Mouse (Mus musculus): Measurements from ENCODE around the gene Eps8l2.

Gene Eps8l2

GRCm38 (mm10) chr7:141330706-141331105 is 8.0 kb upstream of the Eps8l2 start:
- no peak for DNase-seq

DNA sequence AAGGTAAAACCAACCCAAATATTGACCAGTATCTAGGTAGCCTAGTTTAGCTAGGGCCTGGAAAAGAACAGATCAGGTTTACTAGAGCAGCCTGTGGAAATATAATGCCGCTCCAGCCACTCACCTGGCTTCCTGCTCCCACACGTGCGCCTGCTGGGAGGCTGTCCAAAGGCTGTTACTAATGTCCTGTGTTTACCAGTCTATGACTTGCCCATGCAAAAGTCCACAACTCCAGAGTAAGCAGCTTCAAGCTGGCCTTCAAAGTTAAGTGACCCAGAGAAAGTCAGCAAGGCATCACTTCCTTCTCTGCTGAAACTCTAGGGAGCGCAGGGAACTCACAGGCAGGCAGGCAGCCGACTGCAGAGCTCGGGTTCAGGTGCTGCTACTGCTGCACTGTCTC is 6.7 kb upstream of the Eps8l2 start:
- DNase-seq = no peak

DNA sequence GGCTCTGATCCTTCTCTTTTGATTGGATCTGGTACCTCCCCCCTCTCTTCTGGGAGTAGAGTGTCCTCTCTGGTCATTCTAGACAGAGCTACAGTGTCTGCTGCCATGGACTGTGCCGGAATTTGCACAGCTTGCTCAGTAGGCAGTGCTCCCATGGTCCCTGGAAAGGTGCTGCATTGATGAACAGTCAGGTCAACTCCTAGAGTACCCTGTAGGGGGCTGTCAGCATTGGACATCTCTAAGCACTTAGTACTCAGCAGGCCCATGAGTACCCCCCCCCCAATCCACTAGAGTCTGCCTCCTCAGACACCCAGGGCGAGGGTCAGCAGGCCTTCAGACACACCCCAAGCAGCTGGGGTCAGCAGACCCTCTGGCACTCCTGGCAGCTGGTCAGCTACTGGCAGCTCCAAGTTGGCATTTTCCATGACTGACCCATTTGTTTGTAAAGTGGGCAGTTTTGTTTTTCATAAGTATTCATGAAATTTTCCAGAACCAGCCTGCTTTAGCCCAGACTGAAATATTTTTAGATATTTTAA is 3.6 kb upstream of the Eps8l2 start:
- DNase-seq = no peak

DNA sequence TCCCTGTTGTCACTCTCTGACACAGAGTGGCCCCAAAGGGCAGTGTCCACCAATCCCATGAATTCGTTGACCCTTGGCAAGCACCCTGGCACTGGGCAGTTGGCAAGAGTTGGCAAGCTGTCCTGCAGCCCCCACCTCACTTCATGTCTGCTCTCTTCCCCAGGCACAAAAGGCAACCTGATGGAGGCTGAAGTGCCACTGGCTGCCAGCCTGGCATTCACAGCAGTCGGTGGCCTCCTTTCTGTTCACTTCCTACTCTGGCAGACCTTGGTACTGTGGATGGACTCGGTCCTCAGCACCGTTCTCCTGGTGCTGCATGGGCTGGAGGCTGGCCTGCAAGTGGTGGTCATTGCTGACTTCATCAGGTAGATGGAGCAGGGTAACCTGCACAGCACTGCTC is 3.0 kb upstream of the Eps8l2 start:
- DNase-seq = no peak

DNA sequence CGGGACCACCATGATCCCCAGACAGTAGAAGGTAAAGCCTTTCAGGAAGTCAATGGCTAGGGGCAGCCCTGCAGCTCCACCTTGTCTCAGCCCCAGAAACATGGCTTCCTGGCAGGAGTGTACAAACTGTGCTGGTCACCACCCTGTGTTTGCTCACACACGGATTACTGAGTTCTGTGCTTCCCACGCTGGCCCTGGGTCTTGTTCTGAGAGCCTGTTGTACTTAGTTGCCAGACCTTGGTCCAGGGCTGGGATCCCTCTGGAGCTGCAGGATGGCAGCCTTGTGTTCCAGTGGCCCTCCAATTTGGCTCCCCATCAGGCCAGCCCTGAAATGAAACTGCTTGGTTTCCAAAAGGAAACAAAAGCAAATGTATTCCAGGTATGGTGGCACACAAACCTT is 2.4 kb upstream of the Eps8l2 start:
- DNase-seq = no peak

DNA sequence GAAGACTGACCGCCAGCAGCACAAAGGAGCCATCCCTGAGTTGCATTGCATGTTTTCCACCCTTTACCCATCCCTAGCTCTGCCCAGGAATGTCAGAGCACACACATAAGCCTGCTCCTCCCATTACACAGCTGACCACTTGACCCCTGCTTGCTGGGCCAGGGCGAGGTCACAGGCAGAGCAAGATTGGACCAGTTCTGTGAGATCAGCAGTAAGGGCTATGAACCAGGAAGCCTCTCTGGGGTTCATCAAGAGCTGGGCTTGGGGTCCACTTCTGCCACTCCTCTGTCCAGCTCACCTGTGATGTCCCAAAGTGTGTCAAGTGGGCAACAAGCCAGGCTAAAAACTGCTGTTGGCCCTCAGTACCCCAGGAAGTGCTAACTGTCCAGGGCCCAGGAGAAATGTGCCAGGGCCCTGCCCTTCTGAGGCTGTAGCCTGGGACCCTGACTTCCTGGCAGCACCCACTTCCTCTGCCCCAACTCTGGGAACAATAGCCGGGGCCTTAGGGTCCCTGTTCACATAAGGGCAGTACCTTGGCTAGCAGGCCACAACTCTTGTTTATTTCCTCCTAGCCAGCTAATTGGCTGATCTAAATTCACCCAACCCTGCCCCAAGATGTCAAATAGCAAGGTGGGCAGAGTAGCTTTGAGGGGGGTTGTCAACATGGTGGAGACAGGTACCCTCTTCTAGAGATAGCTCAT is 814 bp upstream of the Eps8l2 start:
- peak in 1 of 2 experiments; percentile 54 for DNase-seq

GRCm38 (mm10) chr7:141339215-141339920 is 688 bp downstream of the Eps8l2 start:
- no peak for DNase-seq

DNA sequence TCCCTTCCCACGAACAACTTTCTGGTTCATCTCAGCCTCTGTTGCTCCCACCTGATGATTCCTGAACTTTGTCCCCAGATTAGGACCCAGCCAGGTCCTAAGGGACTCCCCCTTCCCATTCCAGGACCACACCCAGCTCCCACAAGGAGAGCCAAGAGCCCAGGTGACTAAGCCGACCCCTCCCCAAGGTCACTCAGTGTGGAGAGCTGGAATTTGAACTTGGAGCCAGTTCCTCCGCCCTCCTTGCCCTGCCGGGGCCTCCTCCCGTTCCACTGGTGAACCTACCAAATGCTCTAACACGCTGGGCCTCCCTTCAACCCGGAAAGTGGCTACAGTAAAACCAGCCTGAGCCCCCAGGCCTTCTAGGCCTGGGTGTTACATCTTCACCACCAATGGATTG is 1.3 kb downstream of the Eps8l2 start:
- no peak for DNase-seq

GRCm38 (mm10) chr7:141340476-141340875 is 1.8 kb downstream of the Eps8l2 start:
- DNase-seq = peak; percentile 57 to 81

- DNase-seq = no peak
Measured at GRCm38 (mm10) chr7:141341689-141342226, 3.1 kb downstream of the Eps8l2 start.

- no peak for DNase-seq
Measured at GRCm38 (mm10) chr7:141343230-141343629, 4.5 kb downstream of the Eps8l2 start.

- no peak for DNase-seq
Measured at GRCm38 (mm10) chr7:141343696-141344095, 5.0 kb downstream of the Eps8l2 start.

DNA sequence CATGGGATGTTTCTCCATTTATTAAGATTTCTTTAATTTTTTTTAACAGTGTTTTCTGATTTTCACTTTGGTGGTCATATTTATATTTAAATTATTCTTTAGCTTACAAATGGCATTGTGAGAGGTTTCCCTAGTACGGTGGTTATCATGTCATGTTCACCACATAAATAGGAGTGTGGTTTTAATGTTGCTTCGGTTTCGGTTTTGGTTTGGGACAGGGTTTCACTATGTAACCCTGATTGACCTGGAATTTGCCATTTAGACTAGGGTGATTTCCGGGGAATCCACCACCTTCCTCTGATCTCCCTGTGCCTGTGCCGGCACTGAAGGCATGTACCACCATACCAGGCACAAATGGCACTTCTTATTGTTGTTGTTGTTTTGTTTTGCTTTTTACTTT is 6.1 kb downstream of the Eps8l2 start:
- no peak for DNase-seq

GRCm38 (mm10) chr7:141351061-141351460 is 12.4 kb downstream of the Eps8l2 start:
- no peak for DNase-seq

DNA sequence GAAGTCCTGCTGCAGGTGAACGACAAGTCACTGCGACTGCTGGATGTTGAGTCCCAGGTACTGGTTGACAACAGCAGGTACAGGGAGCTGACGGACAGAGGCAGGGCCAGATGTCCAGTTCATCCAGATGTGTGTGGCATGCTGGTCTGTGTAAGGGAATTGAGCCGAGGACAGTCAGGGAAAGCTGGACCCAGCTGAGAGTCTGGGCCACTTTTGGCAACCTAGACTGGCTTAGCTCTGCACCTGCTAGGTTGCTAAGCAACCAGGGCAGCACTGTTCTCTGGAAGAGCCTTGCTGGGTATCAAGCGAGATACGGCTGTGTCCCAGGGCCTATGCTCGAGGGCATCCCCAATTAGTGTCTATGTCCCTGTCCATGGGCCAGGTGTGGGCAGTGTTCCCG is 16.4 kb downstream of the Eps8l2 start:
- DNase-seq = no peak

DNA sequence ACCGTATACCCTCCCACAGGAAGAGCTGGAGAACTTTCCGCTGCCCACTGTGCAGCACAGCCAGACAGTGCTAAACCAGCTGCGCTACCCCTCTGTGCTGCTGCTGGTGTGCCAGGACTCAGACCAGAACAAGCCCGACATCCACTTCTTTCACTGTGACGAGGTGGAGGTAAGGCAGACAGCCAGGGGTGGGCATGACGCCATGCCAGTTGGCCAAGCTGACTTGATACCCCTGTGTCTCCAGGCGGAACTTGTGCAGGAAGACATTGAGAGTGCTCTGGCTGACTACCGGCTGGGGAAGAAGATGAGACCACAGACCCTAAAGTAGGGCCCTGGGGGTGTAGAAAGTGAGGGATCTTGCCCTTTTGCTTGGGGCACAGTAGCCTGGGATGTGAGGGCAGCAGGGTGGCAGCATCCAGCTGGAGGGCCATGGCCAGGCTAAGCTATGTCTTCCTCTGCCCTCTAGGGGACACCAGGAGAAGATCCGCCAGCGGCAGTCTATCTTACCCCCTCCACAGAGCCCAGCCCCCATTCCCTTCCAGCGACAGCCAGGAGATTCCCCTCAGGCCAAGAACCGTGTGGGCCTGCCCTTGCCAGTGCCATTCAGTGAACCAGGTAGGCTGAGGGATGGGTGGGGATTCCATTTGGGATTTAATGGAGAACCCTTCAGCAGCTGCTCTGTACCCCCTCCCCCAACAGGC is 17.1 kb downstream of the Eps8l2 start:
- no peak for DNase-seq

DNA sequence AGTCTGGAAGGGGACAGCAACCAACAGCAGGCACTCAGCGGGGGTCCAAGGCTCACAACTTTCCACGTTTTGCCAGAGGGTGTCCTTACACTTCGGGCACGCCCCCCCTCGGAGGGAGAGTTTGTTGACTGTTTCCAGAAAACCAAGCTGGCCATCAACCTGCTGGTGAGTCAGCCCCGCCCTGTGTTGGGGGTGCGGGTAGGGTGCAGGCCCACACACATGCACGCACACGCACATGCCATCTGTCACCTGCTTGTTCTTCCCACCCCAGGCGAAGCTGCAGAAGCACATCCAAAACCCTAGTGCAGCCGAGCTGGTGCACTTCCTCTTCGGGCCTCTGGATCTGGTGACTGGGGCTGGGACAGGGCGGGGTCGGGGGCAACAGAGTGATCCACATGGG is 18.3 kb downstream of the Eps8l2 start:
- DNase-seq = no peak

DNA sequence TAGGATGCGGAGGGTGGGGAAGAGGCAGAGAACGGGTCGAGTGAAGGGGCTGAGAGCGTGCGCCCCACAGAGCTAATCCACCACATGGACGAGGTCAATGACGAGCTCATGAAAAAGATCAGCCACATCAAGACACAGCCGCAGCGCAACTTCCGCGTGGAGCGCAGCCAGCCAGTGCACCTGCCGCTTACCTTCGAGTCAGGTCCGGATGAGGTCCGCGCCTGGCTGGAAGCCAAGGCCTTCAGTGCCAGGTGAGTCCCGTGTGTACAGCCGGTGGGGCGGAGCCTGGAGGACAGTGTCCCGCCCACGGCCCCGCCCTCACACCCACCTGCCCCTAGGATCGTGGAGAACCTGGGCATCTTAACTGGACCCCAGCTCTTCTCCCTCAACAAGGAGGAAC is 22.8 kb downstream of the Eps8l2 start:
- peak; percentile 69 to 84 for DNase-seq

- peak in 1 of 2 experiments; percentile 78 for DNase-seq
Measured at GRCm38 (mm10) chr7:141363106-141363751, 24.5 kb downstream of the Eps8l2 start.

- no peak for DNase-seq
Measured at GRCm38 (mm10) chr7:141363752-141364125, 25.1 kb downstream of the Eps8l2 start.

DNA sequence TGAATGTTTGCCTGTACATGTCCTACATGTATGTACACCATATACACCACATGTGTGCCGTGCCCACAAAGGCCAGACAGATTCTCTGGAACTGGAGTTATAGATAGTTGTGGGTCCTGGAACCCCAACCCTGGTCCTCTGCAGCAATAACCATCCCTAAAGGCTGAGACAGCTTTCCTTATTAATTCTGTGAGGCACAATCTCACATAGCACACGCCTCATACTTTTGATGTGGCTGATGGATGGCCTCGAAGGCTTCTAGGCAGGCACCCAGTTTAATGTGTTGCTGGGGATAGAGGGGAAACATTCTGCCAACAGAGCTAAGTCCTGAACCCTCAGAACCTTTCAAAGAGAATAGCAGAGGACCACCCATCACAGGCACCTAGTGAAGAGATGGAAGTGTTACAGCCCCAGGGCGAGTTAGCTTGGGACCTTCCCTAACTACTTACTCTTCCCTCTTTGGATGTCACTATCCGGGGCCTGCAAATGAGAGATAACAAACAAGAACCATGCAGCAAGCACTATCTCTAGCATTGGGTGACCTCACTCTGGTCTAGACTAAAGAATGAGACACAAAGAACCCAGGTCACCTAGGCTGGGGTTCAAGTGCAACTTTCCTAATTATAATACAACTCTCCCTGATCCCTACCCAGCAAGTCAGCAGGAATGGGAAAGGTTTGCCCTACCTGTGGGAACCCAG is 25.8 kb downstream of the Eps8l2 start:
- no peak for DNase-seq

GRCm38 (mm10) chr7:141365049-141365445 is 26.4 kb downstream of the Eps8l2 start:
- no peak for DNase-seq
